In genomic region chr19:10693926-10694682, GRCm38 (mm10) we compare ENCODE assay signal across 18 mouse cellular contexts. TPM values are rescaled to one million over a fixed set of nuclear protein-coding genes. Genes with fewer than 3 reads are reported as not detected.
DNase-seq lines count a peak whose midpoint lies in the region; ATAC-seq and TF ChIP-seq lines count a peak whose summit lies in the region.
"Had no signal": no experiment of that assay in that cellular context is flagged by ENCODE, and none has a peak within 500 bp of the region (broad histone marks: within the 10 kb centered on the region; RNA-seq: fewer than 3 reads in every experiment).

No protein-coding gene starts in this region.

- peak overlapping the region; percentile 55 for H3K27ac ChIP-seq in brown adipose tissue, adult 24 weeks (replicated peaks; ENCODE audit: low read depth, low read length)
- peak overlapping the region; percentile 81 for H3K27ac ChIP-seq in liver, postnatal 0 days (ENCODE audit: low read depth)
- no peak overlapping the region for H3K27ac ChIP-seq in midbrain, postnatal 0 days (ENCODE audit: low read depth, low read length)
- H3K27ac ChIP-seq: forebrain, embryonic 12.5 days; midbrain, embryonic 12.5 days; neural tube, embryonic 15.5 days; stomach, embryonic 15.5 days had no signal

- no peak for TF ChIP-seq CTCF in liver, postnatal 0 days (IDR thresholded peaks at IDR 0.05; ENCODE audit: low read depth)
- no peak for TF ChIP-seq CTCF in midbrain, postnatal 0 days (IDR thresholded peaks at IDR 0.05)

- H3K4me1 ChIP-seq in brown adipose tissue, adult 24 weeks (ENCODE audit: control insufficient read depth, insufficient read depth, insufficient read length, low read length), result peaks cover 34% of the 10 kb centered on the region
- H3K4me1 ChIP-seq in liver, postnatal 0 days (ENCODE audit: insufficient read depth), result peaks cover 78% of the 10 kb centered on the region
- peaks cover 29% of the 10 kb centered on the region for H3K4me1 ChIP-seq in midbrain, postnatal 0 days (ENCODE audit: insufficient read depth, low read length)

- no peaks in the 10 kb centered on the region for H3K9me3 ChIP-seq in liver, postnatal 0 days (ENCODE audit: low read length)
- H3K9me3 ChIP-seq in midbrain, postnatal 0 days (ENCODE audit: low read length), result no peaks in the 10 kb centered on the region
- H3K9me3 ChIP-seq: forebrain, embryonic 12.5 days; midbrain, embryonic 12.5 days; neural tube, embryonic 15.5 days; stomach, embryonic 15.5 days had no signal

- H3K9ac ChIP-seq in liver, postnatal 0 days (replicated peaks), result no peak overlapping the region
- no peak overlapping the region for H3K9ac ChIP-seq in midbrain, postnatal 0 days (replicated peaks; ENCODE audit: low read length, poor library complexity, severe bottlenecking)
- H3K9ac ChIP-seq: forebrain, embryonic 12.5 days; midbrain, embryonic 12.5 days; neural tube, embryonic 15.5 days; stomach, embryonic 15.5 days had no signal

- H3K4me3 ChIP-seq in brown adipose tissue, adult 24 weeks (ENCODE audit: insufficient read depth, low read depth, low read length), result no peak overlapping the region
- no peak overlapping the region for H3K4me3 ChIP-seq in liver, postnatal 0 days (ENCODE audit: low read depth, low read length)
- H3K4me3 ChIP-seq in midbrain, postnatal 0 days (ENCODE audit: low read depth, low read length), result no peak overlapping the region
- H3K4me3 ChIP-seq: forebrain, embryonic 12.5 days; midbrain, embryonic 12.5 days; neural tube, embryonic 15.5 days; stomach, embryonic 15.5 days had no signal

- peak; percentile 55 for DNase-seq in kidney, adult 9 months
- DNase-seq in kidney, adult 11 months, result no peak
- DNase-seq in A20 (ENCODE audit: low read depth, low spot score), result peak; percentile 75
- no peak for DNase-seq in liver, postnatal 0 days
- DNase-seq in frontal cortex, postnatal 36 days (ENCODE audit: low spot score in 2 of 2), result no peak
- DNase-seq in midbrain, postnatal 0 days (ENCODE audit: low spot score), result no peak
- DNase-seq in cerebellum, adult 11-12 months, result no peak
- DNase-seq: adrenal gland, postnatal 25 days; cerebellum, adult 2 months; gastrocnemius, postnatal 25 days had no signal

- no peaks in the 10 kb centered on the region for H3K36me3 ChIP-seq in liver, postnatal 0 days (replicated peaks; ENCODE audit: insufficient read depth, low read length)
- no peaks in the 10 kb centered on the region for H3K36me3 ChIP-seq in midbrain, postnatal 0 days (ENCODE audit: insufficient read depth, low read length)
- H3K36me3 ChIP-seq: forebrain, embryonic 12.5 days; midbrain, embryonic 12.5 days; neural tube, embryonic 15.5 days; stomach, embryonic 15.5 days had no signal

- no peak for TF ChIP-seq EP300 in liver, postnatal 0 days (IDR thresholded peaks at IDR 0.05; ENCODE audit: low read depth)

- H3K27me3 ChIP-seq in liver, postnatal 0 days (ENCODE audit: insufficient read depth, low read length), result no peaks in the 10 kb centered on the region
- H3K27me3 ChIP-seq in midbrain, postnatal 0 days (ENCODE audit: insufficient read depth, low read length), result no peaks in the 10 kb centered on the region
- H3K27me3 ChIP-seq: forebrain, embryonic 12.5 days; midbrain, embryonic 12.5 days; neural tube, embryonic 15.5 days; stomach, embryonic 15.5 days had no signal

- no peak for ATAC-seq in liver, postnatal 0 days
- no peak for ATAC-seq in midbrain, postnatal 0 days (ENCODE audit: low FRiP score)
- ATAC-seq: inflammation-experienced regulatory T-cells, adult 6 months had no signal

- no peak overlapping the region for H3K4me2 ChIP-seq in liver, postnatal 0 days (ENCODE audit: low read depth, low read length)
- no peak overlapping the region for H3K4me2 ChIP-seq in midbrain, postnatal 0 days (ENCODE audit: low read depth, low read length, poor library complexity, severe bottlenecking)
- H3K4me2 ChIP-seq: forebrain, embryonic 12.5 days; midbrain, embryonic 12.5 days; neural tube, embryonic 15.5 days; stomach, embryonic 15.5 days had no signal

- WGBS in liver, postnatal 0 days (ENCODE audit: insufficient replicate concordance), result 60% methylated on average over 10 of the region's 10 CpGs
- 86% methylated on average over 10 of the region's 10 CpGs for WGBS in midbrain, postnatal 0 days

RNA-seq across cellular contexts. Expression of gene Vps37c, which starts 5.6 kb away (rescaled TPM):
- 8.5 and 10.1 TPM in 2 replicates for polyA plus RNA-seq in brown adipose tissue, adult 24 weeks (2012; ENCODE audit: insufficient read depth, insufficient read length, missing spikeins)
- 8.2 and 9.4 TPM in 2 replicates for polyA plus RNA-seq in liver, postnatal 0 days (2015; fragmentation: Nextera tagmentation; extraction: Ambion mirVana)
- total RNA-seq in midbrain, postnatal 0 days (2014; rRNA removed), result 17.5 and 22.4 TPM in 2 replicates
- polyA plus RNA-seq in midbrain, postnatal 0 days (2015; fragmentation: Nextera tagmentation; extraction: Ambion mirVana), result 22.9 and 28.0 TPM in 2 replicates

RNA-seq across cellular contexts. Expression of gene Pga5, which starts 16.2 kb away (rescaled TPM):
- polyA plus RNA-seq in brown adipose tissue, adult 24 weeks (2012; ENCODE audit: insufficient read depth, insufficient read length, missing spikeins), result not detected in 2 replicates
- 0.07 TPM in 1 of 2 replicates, not detected in the other for polyA plus RNA-seq in liver, postnatal 0 days (2015; fragmentation: Nextera tagmentation; extraction: Ambion mirVana)
- total RNA-seq in midbrain, postnatal 0 days (2014; rRNA removed), result not detected in 2 replicates
- not detected in 2 replicates for polyA plus RNA-seq in midbrain, postnatal 0 days (2015; fragmentation: Nextera tagmentation; extraction: Ambion mirVana)
- total RNA-seq: adrenal gland, postnatal 25 days; gastrocnemius, postnatal 25 days; left cerebral cortex, adult 18-20 months had no signal
- polyA plus RNA-seq: cerebellum, adult 2 months; forebrain, embryonic 12.5 days; heart, postnatal 0 days; inflammation-experienced regulatory T-cells, adult 6 months; midbrain, embryonic 12.5 days; neural tube, embryonic 15.5 days had no signal

RNA-seq across cellular contexts. Expression of gene Cd5, which starts 44.7 kb away (rescaled TPM):
- not detected in 2 replicates for polyA plus RNA-seq in brown adipose tissue, adult 24 weeks (2012; ENCODE audit: insufficient read depth, insufficient read length, missing spikeins)
- polyA plus RNA-seq in liver, postnatal 0 days (2015; fragmentation: Nextera tagmentation; extraction: Ambion mirVana), result 0.16 and 0.17 TPM in 2 replicates
- total RNA-seq in midbrain, postnatal 0 days (2014; rRNA removed), result 0.55 and 0.85 TPM in 2 replicates
- 0.50 and 0.53 TPM in 2 replicates for polyA plus RNA-seq in midbrain, postnatal 0 days (2015; fragmentation: Nextera tagmentation; extraction: Ambion mirVana)
- polyA plus RNA-seq: forebrain, embryonic 12.5 days had no signal

Comparison
In these comparisons a context has a peak if more than half of its experiments do, and no peak if none do; other contexts are left out.
1. DNase-seq: peak in kidney, adult 9 months (single experiment) and A20 (single experiment); none in kidney, adult 11 months (single experiment), liver, postnatal 0 days (single experiment), frontal cortex, postnatal 36 days (0 of 2), midbrain, postnatal 0 days (single experiment) and cerebellum, adult 11-12 months (single experiment).